ENCODE assay signal across 9 mouse cellular contexts in the genomic region with DNA sequence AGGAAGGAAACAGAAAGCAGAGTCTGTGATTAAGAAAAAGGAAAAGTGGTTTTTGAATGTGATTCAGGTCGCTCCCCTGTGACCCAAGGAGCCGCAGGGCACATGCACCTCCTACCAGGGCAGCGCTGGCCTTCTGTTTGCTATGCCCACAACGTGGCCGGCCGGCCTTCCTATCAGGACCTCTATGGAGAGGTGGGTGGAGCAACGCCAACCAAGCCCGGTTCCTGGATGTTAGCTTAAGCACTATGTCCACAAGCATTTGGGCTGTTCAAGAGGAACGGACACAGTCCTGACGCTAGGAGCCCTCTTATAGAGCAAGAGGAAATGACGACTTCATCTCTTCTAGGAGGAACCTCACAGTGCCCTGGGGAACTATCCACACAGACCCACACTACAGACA.
DNase-seq lines count a peak whose midpoint lies in the region; ATAC-seq lines count a peak whose summit lies in the region.
"Had no signal": no experiment of that assay in that cellular context is flagged by ENCODE, and none has a peak within 500 bp of the region (broad histone marks: within the 10 kb centered on the region; RNA-seq: fewer than 3 reads in every experiment).

No protein-coding gene starts in this region.

- H3K36me3 ChIP-seq in midbrain, embryonic 11.5 days (ENCODE audit: control insufficient read depth, insufficient read depth, low read length): no peaks in the 10 kb centered on the region
- H3K36me3 ChIP-seq in midbrain, embryonic 15.5 days (replicated peaks): no peaks in the 10 kb centered on the region
- H3K36me3 ChIP-seq in liver, embryonic 13.5 days: no peaks in the 10 kb centered on the region
- no peaks in the 10 kb centered on the region for H3K36me3 ChIP-seq in stomach, embryonic 14.5 days (ENCODE audit: control insufficient read depth, insufficient read depth, low read length)
- H3K36me3 ChIP-seq in forebrain, embryonic 14.5 days (ENCODE audit: control insufficient read depth, insufficient read depth, low read length): no peaks in the 10 kb centered on the region
- H3K36me3 ChIP-seq in forebrain, embryonic 16.5 days (ENCODE audit: control insufficient read depth, insufficient read depth): no peaks in the 10 kb centered on the region
- H3K36me3 ChIP-seq: G1E had no signal

- DNase-seq in midbrain, embryonic 11.5 days (ENCODE audit: low spot score, missing footprints): no peak
- peak; percentile 29 to 36 for DNase-seq in heart, postnatal 36 days
- DNase-seq in liver, embryonic 13.5 days: no peak
- no peak for DNase-seq in testis, postnatal 14 days (ENCODE audit: low spot score)
- DNase-seq in forebrain, embryonic 14.5 days (ENCODE audit: low spot score): no peak

- no peak overlapping the region for H3K4me3 ChIP-seq in midbrain, embryonic 11.5 days (ENCODE audit: low read depth, low read length)
- no peak overlapping the region for H3K4me3 ChIP-seq in midbrain, embryonic 15.5 days
- no peak overlapping the region for H3K4me3 ChIP-seq in liver, embryonic 13.5 days (replicated peaks)
- no peak overlapping the region for H3K4me3 ChIP-seq in stomach, embryonic 14.5 days (ENCODE audit: low read depth, low read length)
- no peak overlapping the region for H3K4me3 ChIP-seq in forebrain, embryonic 14.5 days (ENCODE audit: low read depth, low read length)
- H3K4me3 ChIP-seq in forebrain, embryonic 16.5 days (replicated peaks; ENCODE audit: low read length): no peak overlapping the region

- no peak overlapping the region for H3K9ac ChIP-seq in midbrain, embryonic 11.5 days (ENCODE audit: low read length)
- no peak overlapping the region for H3K9ac ChIP-seq in midbrain, embryonic 15.5 days
- H3K9ac ChIP-seq in liver, embryonic 13.5 days: no peak overlapping the region
- H3K9ac ChIP-seq in stomach, embryonic 14.5 days (replicated peaks; ENCODE audit: low read depth, low read length): no peak overlapping the region
- H3K9ac ChIP-seq in forebrain, embryonic 14.5 days (ENCODE audit: low read length): no peak overlapping the region
- no peak overlapping the region for H3K9ac ChIP-seq in forebrain, embryonic 16.5 days (replicated peaks; ENCODE audit: low read depth, low read length)

- H3K4me2 ChIP-seq in midbrain, embryonic 11.5 days: no peak overlapping the region
- no peak overlapping the region; the same call in 1 of the 2 replicates for H3K4me2 ChIP-seq in midbrain, embryonic 15.5 days
- peak overlapping the region; percentile 15 for H3K4me2 ChIP-seq in liver, embryonic 13.5 days
- H3K4me2 ChIP-seq in stomach, embryonic 14.5 days (replicated peaks; ENCODE audit: low read depth, low read length): peak overlapping the region; percentile 11; the same call in 1 of the 2 replicates
- H3K4me2 ChIP-seq in forebrain, embryonic 14.5 days (ENCODE audit: low read length): no peak overlapping the region
- no peak overlapping the region for H3K4me2 ChIP-seq in forebrain, embryonic 16.5 days (ENCODE audit: low read length)

- intact Hi-C loops in heart, postnatal 36 days (cut with DNase I): no loop called here

- no peak overlapping the region for H3K27ac ChIP-seq in midbrain, embryonic 11.5 days (ENCODE audit: low read depth, low read length)
- H3K27ac ChIP-seq in midbrain, embryonic 15.5 days: no peak overlapping the region
- H3K27ac ChIP-seq in liver, embryonic 13.5 days: no peak overlapping the region
- H3K27ac ChIP-seq in stomach, embryonic 14.5 days (ENCODE audit: low read length): no peak overlapping the region; the same call in 1 of the 2 replicates
- no peak overlapping the region for H3K27ac ChIP-seq in forebrain, embryonic 14.5 days (ENCODE audit: low read depth, low read length)
- H3K27ac ChIP-seq in forebrain, embryonic 16.5 days (ENCODE audit: low read length): no peak overlapping the region

- H3K4me1 ChIP-seq in midbrain, embryonic 11.5 days (ENCODE audit: control insufficient read depth, insufficient read depth, low read length): peaks cover 11% of the 10 kb centered on the region
- peaks cover 10% of the 10 kb centered on the region; the same call in 1 of the 2 replicates for H3K4me1 ChIP-seq in midbrain, embryonic 15.5 days
- peaks cover 6% of the 10 kb centered on the region for H3K4me1 ChIP-seq in liver, embryonic 13.5 days (replicated peaks)
- H3K4me1 ChIP-seq in stomach, embryonic 14.5 days (ENCODE audit: control insufficient read depth, insufficient read depth, low read length): peaks cover 10% of the 10 kb centered on the region; the same call in 1 of the 2 replicates
- peaks cover 16% of the 10 kb centered on the region for H3K4me1 ChIP-seq in forebrain, embryonic 14.5 days (ENCODE audit: control insufficient read depth, insufficient read depth, low read length)
- peaks cover 9% of the 10 kb centered on the region for H3K4me1 ChIP-seq in forebrain, embryonic 16.5 days (replicated peaks; ENCODE audit: control insufficient read depth, insufficient read depth, low read length)

- no peaks in the 10 kb centered on the region for H3K9me3 ChIP-seq in midbrain, embryonic 11.5 days (ENCODE audit: control insufficient read depth, low read length)
- no peaks in the 10 kb centered on the region for H3K9me3 ChIP-seq in midbrain, embryonic 15.5 days
- no peaks in the 10 kb centered on the region for H3K9me3 ChIP-seq in liver, embryonic 13.5 days (replicated peaks)
- no peaks in the 10 kb centered on the region for H3K9me3 ChIP-seq in stomach, embryonic 14.5 days (ENCODE audit: control insufficient read depth, low read depth, low read length)
- no peaks in the 10 kb centered on the region for H3K9me3 ChIP-seq in forebrain, embryonic 14.5 days (replicated peaks; ENCODE audit: control insufficient read depth, low read length)
- peaks cover 2% of the 10 kb centered on the region; the same call in 1 of the 2 replicates for H3K9me3 ChIP-seq in forebrain, embryonic 16.5 days (ENCODE audit: control insufficient read depth, low read length)

- WGBS in midbrain, embryonic 11.5 days: 50% methylated on average over 11 of the region's 11 CpGs
- WGBS in midbrain, embryonic 15.5 days: 44% methylated on average over 11 of the region's 11 CpGs
- WGBS in liver, embryonic 13.5 days (ENCODE audit: insufficient replicate concordance): 32% methylated on average over 11 of the region's 11 CpGs
- WGBS in stomach, embryonic 14.5 days: 54% methylated on average over 11 of the region's 11 CpGs
- WGBS in forebrain, embryonic 14.5 days: 63% methylated on average over 11 of the region's 11 CpGs
- 65% methylated on average over 11 of the region's 11 CpGs for WGBS in forebrain, embryonic 16.5 days

- H3K27me3 ChIP-seq in midbrain, embryonic 11.5 days (ENCODE audit: control insufficient read depth, insufficient read depth, low read length): no peaks in the 10 kb centered on the region
- no peaks in the 10 kb centered on the region for H3K27me3 ChIP-seq in midbrain, embryonic 15.5 days (replicated peaks)
- H3K27me3 ChIP-seq in liver, embryonic 13.5 days: no peaks in the 10 kb centered on the region
- H3K27me3 ChIP-seq in stomach, embryonic 14.5 days (ENCODE audit: control insufficient read depth, insufficient read depth, low read length): no peaks in the 10 kb centered on the region
- H3K27me3 ChIP-seq in forebrain, embryonic 14.5 days (replicated peaks; ENCODE audit: control insufficient read depth, insufficient read depth, low read length): no peaks in the 10 kb centered on the region
- no peaks in the 10 kb centered on the region for H3K27me3 ChIP-seq in forebrain, embryonic 16.5 days (replicated peaks; ENCODE audit: control insufficient read depth, insufficient read depth, low read length)

- peak; percentile 45; the same call in 1 of the 2 replicates for ATAC-seq in midbrain, embryonic 11.5 days (ENCODE audit: low FRiP score)
- ATAC-seq in midbrain, embryonic 15.5 days (replicated peaks): no peak
- peak; percentile 54 for ATAC-seq in liver, embryonic 13.5 days (ENCODE audit: low read depth)
- peak; percentile 75; the same call in 1 of the 2 replicates for ATAC-seq in stomach, embryonic 14.5 days (ENCODE audit: insufficient number of reproducible peaks, insufficient read depth, low FRiP score, low read depth)
- no peak for ATAC-seq in forebrain, embryonic 14.5 days
- ATAC-seq in forebrain, embryonic 16.5 days: no peak

Comparison
In these comparisons a context has a peak if more than half of its experiments do, and no peak if none do; other contexts are left out.
1. ATAC-seq: peak in midbrain, embryonic 11.5 days (single experiment), liver, embryonic 13.5 days (single experiment) and stomach, embryonic 14.5 days (single experiment); none in midbrain, embryonic 15.5 days (single experiment), forebrain, embryonic 14.5 days (single experiment) and forebrain, embryonic 16.5 days (single experiment).
2. DNase-seq: peak in heart, postnatal 36 days (2 of 2); none in midbrain, embryonic 11.5 days (single experiment), liver, embryonic 13.5 days (single experiment), testis, postnatal 14 days (single experiment) and forebrain, embryonic 14.5 days (single experiment).
3. H3K4me2 ChIP-seq: peak in liver, embryonic 13.5 days (single experiment) and stomach, embryonic 14.5 days (single experiment); none in midbrain, embryonic 11.5 days (single experiment), midbrain, embryonic 15.5 days (single experiment), forebrain, embryonic 14.5 days (single experiment) and forebrain, embryonic 16.5 days (single experiment).